Mouse (Mus musculus) stomach, postnatal 0 days (tissue): Measurements from ENCODE around the gene Gnat2. TPM values are rescaled to one million over a fixed set of nuclear protein-coding genes. Genes with fewer than 3 reads are reported as not detected.
A peak's percentile ranks its signal among the peaks of the same experiment; 100 is the strongest.

Source experiments
- ATAC-seq: fragments of 200-750 bp; cut with Nextera tagmentation; 2 replicates; pipeline ENCODE4 v1.8.0; 2017; ENCODE audit not compliant: low FRiP score, low TSS enrichment
- DNase-seq: peaks from one replicate; pipeline ENCODE4 v3.0.0-alpha.2; 2016; ENCODE audit warnings: low spot score
- H3K27ac ChIP-seq: fragments of 300-500 bp; sonication (generic); replicated peaks from 2 replicates; pipeline ENCODE4 v1.5.1; 2014; ENCODE audit warnings: mild to moderate bottlenecking, control low read depth
- H3K27me3 ChIP-seq: fragments of 300-500 bp; sonication (generic); 2 replicates; pipeline ENCODE4 v1.6.1; 2014; ENCODE audit warnings: low read length; ENCODE audit not compliant: control insufficient read depth, insufficient read depth
- H3K36me3 ChIP-seq: fragments of 300-500 bp; sonication (generic); 2 replicates; pipeline ENCODE4 v1.6.1; 2014; ENCODE audit warnings: low read length, mixed read lengths; ENCODE audit not compliant: control insufficient read depth, insufficient read depth
- H3K4me1 ChIP-seq: fragments of 300-500 bp; sonication (generic); replicated peaks from 2 replicates; pipeline ENCODE4 v1.6.1; 2014; ENCODE audit warnings: antibody characterized with exemption; ENCODE audit not compliant: control insufficient read depth, insufficient read depth
- H3K4me2 ChIP-seq: fragments of 300-500 bp; sonication (generic); replicated peaks from 2 replicates; pipeline ENCODE4 v1.6.1; 2014; ENCODE audit warnings: low read depth, mild to moderate bottlenecking, control low read depth, moderate library complexity
- H3K4me3 ChIP-seq: fragments of 300-500 bp; sonication (generic); 2 replicates; pipeline ENCODE4 v1.5.1; 2014; ENCODE audit warnings: low read depth, low read length, control low read depth
- H3K9ac ChIP-seq: fragments of 300-500 bp; sonication (generic); 2 replicates; pipeline ENCODE4 v1.6.1; 2014; ENCODE audit warnings: mild to moderate bottlenecking, low read length, control low read depth, mixed read lengths
- H3K9me3 ChIP-seq: fragments of 300-500 bp; sonication (generic); 2 replicates; pipeline ENCODE4 v1.6.1; 2016; ENCODE audit warnings: low read length; ENCODE audit not compliant: control insufficient read depth
- CTCF ChIP-seq: IDR thresholded peaks from 2 replicates; pipeline ENCODE4 v1.5.1; 2016; ENCODE audit warnings: antibody characterized with exemption, low read depth, mild to moderate bottlenecking, moderate library complexity
- EP300 ChIP-seq: optimal IDR thresholded peaks from 2 replicates; pipeline ENCODE3; 2016; ENCODE audit warnings: antibody characterized with exemption
- WGBS: fragments of 180-500 bp; shearing (Covaris S2); extraction: QIAGEN DNeasy Blood & Tissue Kit; methylation state at CpG from one replicate; pipeline ENCODE4 v1.1.7; 2014; 5-methylcytosine and 5-hydroxymethylcytosine counted together
- polyA plus RNA-seq: library from polyadenylated mRNA; unstranded; fragments of >200 nt; fragmentation: Nextera tagmentation; extraction: Ambion mirVana; gene quantifications from 2 replicates; pipeline ENCODE4 v1.2.1, GENCODE M21; 2015

Gnat2 gene
- polyA plus RNA-seq, 1 experiment from 2014 or later, result 0.59 TPM

- H3K4me3 ChIP-seq, result peak overlapping the region; percentile 98
- DNase-seq, result no peak
- no peak for ATAC-seq
- no peaks in the 10 kb centered on the region; the same call in 1 of the 2 replicates for H3K4me1 ChIP-seq
- peak overlapping the region; percentile 76 for H3K4me2 ChIP-seq
- peak overlapping the region; percentile 95; the same call in 1 of the 2 replicates for H3K9ac ChIP-seq
- no peaks in the 10 kb centered on the region for H3K9me3 ChIP-seq
- no peaks in the 10 kb centered on the region for H3K36me3 ChIP-seq
- WGBS, result 47% methylated on average over 5 of the region's 5 CpGs
- H3K27ac ChIP-seq, result no peak overlapping the region
- no peaks in the 10 kb centered on the region for H3K27me3 ChIP-seq
- TF ChIP-seq CTCF, result no peak
Measured at GRCm38 (mm10) chr3:108146671-108147070, 54.1 kb downstream of the Gnat2 start.

- H3K4me1 ChIP-seq, result no peaks in the 10 kb centered on the region; the same call in 1 of the 2 replicates
- no peak overlapping the region for H3K27ac ChIP-seq
- DNase-seq (peak; percentile 92), ATAC-seq (peak; percentile 73)
- H3K9ac ChIP-seq, result no peak overlapping the region
- H3K36me3 ChIP-seq, result no peaks in the 10 kb centered on the region
- H3K4me2 ChIP-seq, result no peak overlapping the region
- H3K9me3 ChIP-seq, result no peaks in the 10 kb centered on the region
- no peak overlapping the region for H3K4me3 ChIP-seq
- no peaks in the 10 kb centered on the region for H3K27me3 ChIP-seq
- TF ChIP-seq EP300, result no peak
- peak; percentile 98 for TF ChIP-seq CTCF
- 61% methylated on average over 11 of the region's 11 CpGs for WGBS
Measured at GRCm38 (mm10) chr3:108147386-108148235, 55.0 kb downstream of the Gnat2 start.

Other genes starting within 250 kb of the Gnat2 start
- 29.2 and 29.8 TPM in 2 replicates for gene Eps8l3, start 215.6 kb upstream of the Gnat2 start, polyA plus RNA-seq
- gene Gstm5, start 197.0 kb upstream of the Gnat2 start, polyA plus RNA-seq, result 249 and 273 TPM in 2 replicates
- 12.4 and 15.9 TPM in 2 replicates for gene Gstm7, start 161.0 kb upstream of the Gnat2 start, polyA plus RNA-seq
- gene Gstm6, start 149.0 kb upstream of the Gnat2 start, polyA plus RNA-seq, result 13.7 and 15.8 TPM in 2 replicates
- gene Gstm3, start 123.5 kb upstream of the Gnat2 start, polyA plus RNA-seq, result 53.8 and 54.0 TPM in 2 replicates
- gene Gstm2, start 106.3 kb upstream of the Gnat2 start, polyA plus RNA-seq, result 189 and 195 TPM in 2 replicates
- 892 and 954 TPM in 2 replicates for gene Gstm1, start 74.8 kb upstream of the Gnat2 start, polyA plus RNA-seq
- gene Gstm4, start 47.9 kb upstream of the Gnat2 start, polyA plus RNA-seq, result 19.4 and 19.6 TPM in 2 replicates
- 20.2 and 20.7 TPM in 2 replicates for gene Ampd2, start 6.1 kb upstream of the Gnat2 start, polyA plus RNA-seq
- gene Gnai3, start 53.4 kb downstream of the Gnat2 start, polyA plus RNA-seq, result 107 and 112 TPM in 2 replicates
- 0.11 TPM in 2 replicates for gene Gpr61, start 62.1 kb downstream of the Gnat2 start, polyA plus RNA-seq
- gene Amigo1, start 93.5 kb downstream of the Gnat2 start, polyA plus RNA-seq, result 3.0 and 3.5 TPM in 2 replicates
- 5.5 TPM in 2 replicates for gene Cyb561d1, start 108.4 kb downstream of the Gnat2 start, polyA plus RNA-seq
- gene Atxn7l2, start 118.1 kb downstream of the Gnat2 start, polyA plus RNA-seq, result 4.3 and 4.8 TPM in 2 replicates
- 0.04 and 0.05 TPM in 2 replicates for gene Sypl2, start 133.9 kb downstream of the Gnat2 start, polyA plus RNA-seq
- 159 and 166 TPM in 2 replicates for gene Psma5, start 164.1 kb downstream of the Gnat2 start, polyA plus RNA-seq
- 7.6 and 9.2 TPM in 2 replicates for gene Sort1, start 191.3 kb downstream of the Gnat2 start, polyA plus RNA-seq